Mouse (Mus musculus) midbrain, postnatal 0 days (tissue): ENCODE results near the gene Eno1. TPM values are rescaled to one million over a fixed set of nuclear protein-coding genes. Genes with fewer than 3 reads are reported as not detected.

ENCODE experiments used
- ATAC-seq: fragments of 200-750 bp; cut with Nextera tagmentation; 2 replicates; pipeline ENCODE4 v1.8.0; 2017; ENCODE audit warnings: moderate number of reproducible peaks, mild to moderate bottlenecking, moderate TSS enrichment, moderate library complexity; ENCODE audit not compliant: low FRiP score
- DNase-seq: peaks from one replicate; pipeline ENCODE4 v3.0.0-alpha.2; 2015; ENCODE audit warnings: low spot score
- H3K27ac ChIP-seq: fragments of 300-500 bp; sonication (generic); 2 replicates; pipeline ENCODE4 v1.5.1; 2014; ENCODE audit warnings: low read depth, mild to moderate bottlenecking, low read length, mixed read lengths
- H3K27me3 ChIP-seq: fragments of 300-500 bp; sonication (generic); 2 replicates; pipeline ENCODE4 v1.6.1; 2014; ENCODE audit warnings: low read length, control low read depth, mixed read lengths; ENCODE audit not compliant: insufficient read depth
- H3K36me3 ChIP-seq: fragments of 300-500 bp; sonication (generic); 2 replicates; pipeline ENCODE4 v1.6.1; 2014; ENCODE audit warnings: low read length, control low read depth, mixed read lengths; ENCODE audit not compliant: insufficient read depth
- H3K4me1 ChIP-seq: fragments of 300-500 bp; sonication (generic); 2 replicates; pipeline ENCODE4 v1.6.1; 2014; ENCODE audit warnings: mild to moderate bottlenecking, control low read depth, antibody characterized with exemption, low read length, mixed read lengths; ENCODE audit not compliant: insufficient read depth
- H3K4me2 ChIP-seq: fragments of 300-500 bp; sonication (generic); 2 replicates; pipeline ENCODE4 v1.6.1; 2014; ENCODE audit warnings: low read depth, mild to moderate bottlenecking, low read length, mixed read lengths; ENCODE audit not compliant: poor library complexity, severe bottlenecking
- H3K4me3 ChIP-seq: fragments of 300-500 bp; sonication (generic); 2 replicates; pipeline ENCODE4 v1.5.1; 2014; ENCODE audit warnings: low read depth, mild to moderate bottlenecking, low read length, moderate library complexity
- H3K9ac ChIP-seq: fragments of 300-500 bp; sonication (generic); replicated peaks from 2 replicates; pipeline ENCODE4 v1.6.1; 2014; ENCODE audit warnings: mild to moderate bottlenecking, low read length, moderate library complexity, mixed read lengths; ENCODE audit not compliant: poor library complexity, severe bottlenecking
- H3K9me3 ChIP-seq: fragments of 300-500 bp; sonication (generic); 2 replicates; pipeline ENCODE4 v1.6.1; 2016; ENCODE audit warnings: low read length, control low read depth
- CTCF ChIP-seq: IDR thresholded peaks from 2 replicates; pipeline ENCODE4 v1.5.1; 2016; ENCODE audit warnings: antibody characterized with exemption, mild to moderate bottlenecking
- WGBS: fragments of 180-500 bp; shearing (Covaris S2); extraction: QIAGEN DNeasy Blood & Tissue Kit; methylation state at CpG from one replicate; pipeline ENCODE4 v1.1.7; 2014; 5-methylcytosine and 5-hydroxymethylcytosine counted together
- polyA plus RNA-seq: library from polyadenylated mRNA; unstranded; fragments of >200 nt; fragmentation: Nextera tagmentation; extraction: Ambion mirVana; gene quantifications from 2 replicates; pipeline ENCODE4 v1.2.1, GENCODE M21; 2015
- total RNA-seq: library from RNA; depleted of rRNA; stranded (reverse); fragments of >200 nt; gene quantifications from 2 replicates; pipeline ENCODE4 v1.2.3, GENCODE M21; 2014

The Eno1 gene
- total and polyA plus RNA-seq, 2 experiments from 2014 or later = 440 to 1,069 TPM

DNA sequence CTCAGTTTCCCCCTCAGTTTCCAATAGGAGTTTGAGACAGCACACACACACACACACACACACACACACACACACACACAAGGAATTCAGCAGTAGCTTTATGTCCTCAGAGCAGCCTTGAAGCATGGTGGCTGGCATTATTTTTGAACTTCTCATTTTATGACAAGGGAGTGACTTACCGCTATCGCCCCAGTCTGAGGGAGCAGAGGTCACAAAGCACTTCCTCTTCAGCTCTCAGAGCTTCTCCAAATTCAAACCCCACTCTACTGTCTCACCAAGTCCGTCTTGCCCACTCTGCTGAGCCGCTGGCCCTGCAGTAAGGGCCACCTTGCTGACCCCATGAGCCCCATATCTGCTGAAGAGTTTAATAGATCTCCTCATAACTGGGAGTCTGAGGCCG, 33.8 kb upstream of the Eno1 start:
- Histone ChIP-seq H3K27me3 (no peaks in the 10 kb centered on the region), H3K36me3 (no peaks in the 10 kb centered on the region)
- WGBS = 89% methylated on average over 5 of the region's 5 CpGs

DNA sequence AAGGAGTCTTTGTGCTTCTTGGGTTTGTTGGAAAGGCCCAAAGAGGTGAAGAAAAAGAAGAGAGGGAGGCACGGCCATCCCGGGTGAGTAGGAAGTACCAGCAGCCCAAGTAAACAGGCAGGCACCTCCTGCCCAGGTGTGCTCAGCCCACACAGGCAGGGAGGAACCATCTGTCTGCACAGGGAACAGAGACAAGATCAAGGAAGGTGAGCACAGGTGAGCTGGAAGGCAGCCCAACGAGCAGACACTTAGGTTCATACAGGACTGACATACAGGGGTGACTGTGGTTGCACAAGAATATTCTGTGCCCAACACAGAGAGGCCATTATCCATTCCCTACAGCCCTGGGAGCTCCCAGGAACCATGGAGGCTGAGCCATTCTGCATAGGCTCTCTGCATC, 31.6 kb upstream of the Eno1 start:
- Histone ChIP-seq H3K27ac (no peak overlapping the region), H3K36me3 (no peaks in the 10 kb centered on the region), H3K4me1 (no peaks in the 10 kb centered on the region), H3K9ac (no peak overlapping the region), H3K4me2 (no peak overlapping the region), H3K4me3 (no peak overlapping the region), H3K9me3 (no peaks in the 10 kb centered on the region), H3K27me3 (no peaks in the 10 kb centered on the region)
- TF ChIP-seq CTCF = no peak
- ATAC-seq (no peak), DNase-seq (no peak)
- 72% methylated on average over 3 of the region's 3 CpGs for WGBS

More for the DNA sequence above, 33.8 kb upstream of the Eno1 start:
- TF ChIP-seq CTCF = no peak
- Histone ChIP-seq H3K9ac (no peak overlapping the region), H3K4me2 (no peak overlapping the region), H3K4me3 (no peak overlapping the region), H3K27ac (no peak overlapping the region), H3K9me3 (no peaks in the 10 kb centered on the region), H3K4me1 (no peaks in the 10 kb centered on the region)
- DNase-seq = no peak
- no peak for ATAC-seq

DNA sequence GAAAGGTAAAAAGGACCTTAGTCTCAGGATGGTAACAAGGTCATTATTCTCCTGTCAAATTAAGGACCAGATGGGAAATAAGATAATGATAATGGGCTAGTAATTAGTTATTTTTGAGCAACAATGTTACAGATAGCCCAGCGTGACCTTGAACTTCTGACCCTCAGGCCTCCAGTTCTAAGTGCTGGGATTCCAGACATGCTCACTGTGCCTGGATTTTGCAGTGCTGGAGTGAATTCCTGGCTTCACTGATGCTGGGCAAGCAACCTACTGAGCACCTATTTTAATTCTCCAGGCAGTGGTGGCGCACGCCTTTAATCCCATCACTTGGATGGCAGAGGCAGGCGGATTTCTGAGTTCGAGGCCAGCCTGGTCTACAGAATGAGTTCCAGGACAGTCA, 26.8 kb upstream of the Eno1 start:
- H3K4me3 ChIP-seq = no peak overlapping the region
- ATAC-seq (no peak), DNase-seq (no peak)
- no peaks in the 10 kb centered on the region for H3K36me3 ChIP-seq
- 92% methylated on average over 5 of the region's 5 CpGs for WGBS
- no peaks in the 10 kb centered on the region for H3K9me3 ChIP-seq
- H3K4me2 ChIP-seq = no peak overlapping the region
- H3K9ac ChIP-seq = no peak overlapping the region
- H3K4me1 ChIP-seq = peaks cover 3% of the 10 kb centered on the region; the same call in 1 of the 2 replicates
- no peak for TF ChIP-seq CTCF
- H3K27me3 ChIP-seq = no peaks in the 10 kb centered on the region
- H3K27ac ChIP-seq = no peak overlapping the region

DNA sequence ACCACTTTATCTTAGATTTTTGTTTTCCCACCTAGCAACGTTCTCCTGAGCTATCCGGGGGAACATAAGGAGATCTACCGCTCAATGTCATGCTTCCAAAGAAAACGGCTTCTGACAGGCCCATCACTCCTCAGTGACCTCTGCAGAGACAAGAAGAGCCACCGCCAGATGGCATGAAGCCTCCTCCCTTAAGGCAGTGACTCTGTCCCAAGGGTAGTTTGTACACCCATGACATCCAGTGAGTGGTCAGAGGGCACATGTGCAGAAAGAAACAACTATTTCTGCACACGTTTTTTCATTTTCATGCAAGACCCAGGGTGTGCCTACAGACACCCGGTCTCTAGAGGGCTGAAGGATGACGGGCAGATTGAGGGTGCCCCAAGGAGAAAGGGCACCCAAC, 26.2 kb upstream of the Eno1 start:
- Histone ChIP-seq H3K4me3 (no peak overlapping the region), H3K27ac (no peak overlapping the region), H3K4me2 (no peak overlapping the region), H3K36me3 (no peaks in the 10 kb centered on the region), H3K27me3 (no peaks in the 10 kb centered on the region), H3K9ac (no peak overlapping the region), H3K4me1 (peaks cover 3% of the 10 kb centered on the region; the same call in 1 of the 2 replicates), H3K9me3 (no peaks in the 10 kb centered on the region)
- DNase-seq (no peak), ATAC-seq (no peak)
- TF ChIP-seq CTCF = no peak
- 76% methylated on average over 8 of the region's 8 CpGs for WGBS

DNA sequence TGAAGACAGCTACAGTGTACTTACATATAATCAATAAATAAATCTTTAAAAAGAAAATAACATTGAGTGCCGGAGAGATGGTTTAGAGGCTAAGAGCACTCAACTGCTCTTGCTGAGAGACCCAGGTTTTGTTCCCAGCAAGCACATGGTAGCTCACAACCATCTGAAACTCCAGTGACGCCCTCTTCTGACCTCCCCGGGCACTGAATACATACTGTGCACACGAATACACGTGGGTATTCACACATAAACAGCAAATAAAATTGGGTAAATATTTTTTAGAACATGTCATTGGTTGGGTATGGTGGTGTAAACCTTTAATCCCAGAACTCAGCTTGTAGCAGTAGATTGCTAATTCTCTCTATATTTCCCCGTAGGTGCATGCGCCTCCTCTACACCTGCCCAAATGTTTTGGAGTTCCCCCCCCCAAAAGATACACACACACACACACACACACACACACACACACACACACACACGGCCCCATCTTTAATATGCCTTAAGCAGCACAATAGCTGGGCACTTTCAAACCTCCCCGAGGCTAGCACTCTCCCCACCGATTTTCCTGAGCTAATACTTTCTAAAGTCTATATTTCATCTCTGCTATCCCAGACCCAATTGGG, 24.5 kb upstream of the Eno1 start:
- ATAC-seq = no peak
- TF ChIP-seq CTCF = no peak
- DNase-seq = no peak
- no peaks in the 10 kb centered on the region for H3K36me3 ChIP-seq
- no peak overlapping the region for H3K9ac ChIP-seq
- peak overlapping the region; percentile 44 for H3K4me2 ChIP-seq
- H3K9me3 ChIP-seq = no peaks in the 10 kb centered on the region
- no peaks in the 10 kb centered on the region for H3K27me3 ChIP-seq
- 49% methylated on average over 9 of the region's 10 CpGs for WGBS
- no peak overlapping the region for H3K27ac ChIP-seq
- H3K4me3 ChIP-seq = no peak overlapping the region
- peaks cover 3% of the 10 kb centered on the region; the same call in 1 of the 2 replicates for H3K4me1 ChIP-seq

DNA sequence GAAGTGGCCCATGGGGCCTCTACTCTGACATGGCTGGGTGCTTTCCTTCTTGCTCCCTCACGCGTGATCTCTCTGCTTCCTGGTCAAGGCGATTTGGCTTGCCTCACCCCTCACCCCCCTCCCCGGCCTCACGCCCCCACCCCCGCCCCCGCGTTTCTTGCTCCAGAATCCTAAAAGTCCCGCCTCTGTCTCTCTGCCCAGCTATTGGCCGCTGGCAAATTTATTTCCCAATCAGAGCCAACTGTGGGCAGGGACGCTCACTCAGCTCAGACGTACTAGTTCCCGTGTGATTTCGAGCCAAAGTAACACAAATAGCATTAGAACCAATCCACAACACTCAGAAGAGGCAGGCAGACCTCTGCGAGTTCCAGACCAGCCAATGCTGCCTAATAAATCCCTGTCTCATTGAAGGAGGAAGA, 24.0 kb upstream of the Eno1 start:
- H3K4me2 ChIP-seq = peak overlapping the region; percentile 44
- WGBS = 3% methylated on average over 15 of the region's 15 CpGs
- no peaks in the 10 kb centered on the region for H3K27me3 ChIP-seq
- no peak overlapping the region for H3K4me3 ChIP-seq
- ATAC-seq = peak; percentile 65; the same call in 1 of the 2 replicates
- H3K4me1 ChIP-seq = peaks cover 3% of the 10 kb centered on the region; the same call in 1 of the 2 replicates
- peak; percentile 82 for DNase-seq
- H3K27ac ChIP-seq = no peak overlapping the region
- no peak overlapping the region for H3K9ac ChIP-seq
- TF ChIP-seq CTCF = no peak
- H3K36me3 ChIP-seq = no peaks in the 10 kb centered on the region
- H3K9me3 ChIP-seq = no peaks in the 10 kb centered on the region
